Mouse (Mus musculus): ENCODE results near the gene Lsamp. TPM values are rescaled to one million over a fixed set of nuclear protein-coding genes. Genes with fewer than 3 reads are reported as not detected.

Gene Lsamp
- total and polyA plus RNA-seq, 2 experiments from 2014 or later = 0.61 to 0.95 TPM

DNA sequence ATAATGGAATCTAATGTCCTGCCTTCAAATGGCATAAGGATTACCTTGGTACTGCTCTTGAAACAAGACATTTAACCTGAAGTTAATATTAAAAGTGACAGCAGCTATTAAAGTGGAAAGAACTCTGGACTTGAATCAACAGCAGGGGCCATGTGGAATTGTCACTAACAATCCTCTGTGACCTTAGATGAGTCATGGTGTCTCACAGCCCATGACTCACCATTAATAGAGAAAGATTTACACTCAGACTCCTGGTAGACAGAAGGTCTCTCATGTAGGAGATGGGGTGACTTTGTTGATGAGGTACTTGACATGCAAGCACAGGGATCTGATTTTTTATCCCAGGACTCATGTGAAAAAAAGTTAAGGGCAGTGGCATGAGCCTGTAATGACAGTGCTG, 701.4 kb downstream of the Lsamp start:
- Histone ChIP-seq H3K9me3 (replicated peaks; ENCODE audit: control insufficient read depth, low read length) (no peaks in the 10 kb centered on the region), H3K9ac (replicated peaks; ENCODE audit: low read depth, low read length) (no peak overlapping the region), H3K4me2 (ENCODE audit: low read depth, low read length) (no peak overlapping the region), H3K27me3 (ENCODE audit: control insufficient read depth, insufficient read depth, low read length) (no peaks in the 10 kb centered on the region), H3K36me3 (replicated peaks; ENCODE audit: control insufficient read depth, insufficient read depth, low read length) (no peaks in the 10 kb centered on the region), H3K27ac (ENCODE audit: low read depth) (no peak overlapping the region), H3K4me1 (ENCODE audit: control insufficient read depth, insufficient read depth) (no peaks in the 10 kb centered on the region), H3K4me3 (ENCODE audit: low read depth, low read length) (no peak overlapping the region)
- DNase-seq (ENCODE audit: low spot score) (no peak), ATAC-seq (ENCODE audit: insufficient read depth, low read depth) (no peak)
- TF ChIP-seq EP300 (IDR thresholded peaks at IDR 0.05; ENCODE audit: low read depth) = no peak
- no peak for TF ChIP-seq CTCF (IDR thresholded peaks at IDR 0.05; ENCODE audit: low read depth)

DNA sequence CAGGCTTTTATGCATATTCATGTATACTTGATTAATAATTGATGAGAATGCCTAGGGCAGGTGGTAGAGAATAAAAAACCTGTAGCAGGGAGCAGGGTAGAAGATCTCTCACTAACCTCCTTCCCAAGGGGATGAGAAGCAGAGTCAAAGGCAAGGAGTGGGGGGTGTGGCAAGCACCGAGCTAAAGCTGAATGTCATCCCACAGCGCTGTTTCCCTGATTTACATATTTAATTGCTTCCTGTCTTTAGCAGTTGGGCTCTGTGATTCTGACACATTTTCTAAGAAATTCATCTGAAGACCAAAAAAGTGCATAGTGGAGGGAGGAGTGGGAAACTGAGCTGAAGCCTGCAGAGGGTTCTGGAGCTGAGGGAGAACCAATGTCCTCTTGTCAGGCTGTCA, 708.1 kb downstream of the Lsamp start:
- Histone ChIP-seq H3K36me3 (replicated peaks; ENCODE audit: control insufficient read depth, insufficient read depth, low read length) (no peaks in the 10 kb centered on the region), H3K27me3 (ENCODE audit: control insufficient read depth, insufficient read depth, low read length) (no peaks in the 10 kb centered on the region), H3K4me2 (ENCODE audit: low read depth, low read length) (no peak overlapping the region), H3K27ac (ENCODE audit: low read depth) (no peak overlapping the region), H3K4me3 (ENCODE audit: low read depth, low read length) (no peak overlapping the region), H3K9ac (replicated peaks; ENCODE audit: low read depth, low read length) (no peak overlapping the region), H3K4me1 (ENCODE audit: control insufficient read depth, insufficient read depth) (no peaks in the 10 kb centered on the region), H3K9me3 (replicated peaks; ENCODE audit: control insufficient read depth, low read length) (no peaks in the 10 kb centered on the region)
- ATAC-seq (ENCODE audit: insufficient read depth, low read depth) = no peak
- TF ChIP-seq EP300 (IDR thresholded peaks at IDR 0.05; ENCODE audit: low read depth) (no peak), CTCF (IDR thresholded peaks at IDR 0.05; ENCODE audit: low read depth) (no peak)
- WGBS = 25% methylated on average over 2 of the region's 2 CpGs
- DNase-seq (ENCODE audit: low spot score) = no peak

DNA sequence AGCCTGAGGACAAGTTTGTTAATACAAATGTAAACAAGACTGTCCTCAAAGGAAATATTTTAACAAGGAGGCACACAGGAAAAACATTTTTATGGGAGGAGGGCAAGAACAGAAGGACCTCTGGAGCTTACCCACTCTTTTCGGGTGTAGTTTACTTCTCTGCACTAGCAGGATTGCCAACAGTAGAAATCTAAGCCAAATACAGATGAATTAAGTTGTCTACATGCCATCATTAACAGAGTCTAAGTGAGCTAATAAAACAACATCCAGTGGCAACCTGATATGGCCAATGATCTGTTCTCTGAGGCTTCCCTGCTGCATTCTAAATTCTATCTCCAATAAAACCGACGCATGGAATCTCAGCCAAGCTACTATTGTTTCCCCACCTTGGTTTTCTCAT, 713.1 kb downstream of the Lsamp start:
- WGBS = 82% methylated on average over 3 of the region's 3 CpGs
- H3K4me3 ChIP-seq (ENCODE audit: low read depth, low read length) = no peak overlapping the region
- TF ChIP-seq CTCF (IDR thresholded peaks at IDR 0.05; ENCODE audit: low read depth) (no peak), EP300 (IDR thresholded peaks at IDR 0.05; ENCODE audit: low read depth) (no peak)
- no peaks in the 10 kb centered on the region for H3K36me3 ChIP-seq (replicated peaks; ENCODE audit: control insufficient read depth, insufficient read depth, low read length)
- no peaks in the 10 kb centered on the region for H3K27me3 ChIP-seq (ENCODE audit: control insufficient read depth, insufficient read depth, low read length)
- no peak for ATAC-seq (ENCODE audit: insufficient read depth, low read depth)
- H3K27ac ChIP-seq (ENCODE audit: low read depth) = no peak overlapping the region
- no peak overlapping the region for H3K9ac ChIP-seq (replicated peaks; ENCODE audit: low read depth, low read length)
- DNase-seq (ENCODE audit: low spot score) = no peak
- H3K9me3 ChIP-seq (replicated peaks; ENCODE audit: control insufficient read depth, low read length) = no peaks in the 10 kb centered on the region
- H3K4me2 ChIP-seq (ENCODE audit: low read depth, low read length) = no peak overlapping the region
- no peaks in the 10 kb centered on the region for H3K4me1 ChIP-seq (ENCODE audit: control insufficient read depth, insufficient read depth)

DNA sequence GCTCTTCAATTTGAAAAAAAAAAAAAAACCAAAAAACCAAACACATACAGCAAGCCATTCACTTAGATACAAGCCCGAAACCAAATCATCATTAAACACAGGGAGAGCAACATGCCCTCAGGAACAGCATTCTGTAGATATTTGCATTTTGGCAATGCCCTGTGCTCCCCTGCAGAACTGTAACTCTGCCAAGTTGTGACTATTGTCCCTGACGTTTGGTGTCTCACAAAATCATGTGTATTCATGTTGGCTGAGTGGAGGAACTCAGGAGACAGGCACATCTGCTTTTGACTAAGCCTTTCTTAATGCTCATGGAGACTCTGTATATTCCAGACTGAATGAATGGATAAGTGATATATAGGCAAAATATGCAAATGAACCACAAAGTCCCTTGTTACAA, 724.4 kb downstream of the Lsamp start:
- H3K27me3 ChIP-seq (ENCODE audit: control insufficient read depth, insufficient read depth, low read length) = no peaks in the 10 kb centered on the region
- no peak overlapping the region for H3K4me3 ChIP-seq (ENCODE audit: low read depth, low read length)
- no peak overlapping the region for H3K4me2 ChIP-seq (ENCODE audit: low read depth, low read length)
- no peak for ATAC-seq (ENCODE audit: insufficient read depth, low read depth)
- WGBS = 52% methylated on average over 2 of the region's 2 CpGs
- no peak for TF ChIP-seq EP300 (IDR thresholded peaks at IDR 0.05; ENCODE audit: low read depth)
- TF ChIP-seq CTCF (IDR thresholded peaks at IDR 0.05; ENCODE audit: low read depth) = no peak
- DNase-seq (ENCODE audit: low spot score) = no peak
- no peaks in the 10 kb centered on the region for H3K36me3 ChIP-seq (replicated peaks; ENCODE audit: control insufficient read depth, insufficient read depth, low read length)
- no peaks in the 10 kb centered on the region for H3K9me3 ChIP-seq (replicated peaks; ENCODE audit: control insufficient read depth, low read length)
- no peak overlapping the region for H3K9ac ChIP-seq (replicated peaks; ENCODE audit: low read depth, low read length)
- H3K4me1 ChIP-seq (ENCODE audit: control insufficient read depth, insufficient read depth) = no peaks in the 10 kb centered on the region
- H3K27ac ChIP-seq (ENCODE audit: low read depth) = no peak overlapping the region

DNA sequence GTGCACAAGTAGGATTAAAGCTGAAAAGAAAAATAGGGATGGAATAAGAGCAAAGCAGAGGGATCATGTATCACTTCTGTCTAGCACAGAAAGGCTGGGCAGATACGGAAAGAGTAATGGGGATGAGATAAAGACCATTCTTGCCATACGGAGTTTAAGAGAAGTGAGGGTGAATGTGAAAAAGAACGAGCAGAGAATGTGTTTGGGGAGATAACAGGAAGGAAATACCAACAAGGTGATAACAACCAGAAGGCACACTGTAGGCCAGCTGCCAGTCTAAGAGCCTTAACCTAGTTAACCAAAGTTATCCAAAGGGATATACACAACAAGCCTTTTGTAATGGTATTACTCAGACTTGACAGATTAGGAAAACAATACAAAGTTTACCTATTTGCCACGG, 725.4 kb downstream of the Lsamp start:
- Histone ChIP-seq H3K4me2 (ENCODE audit: low read depth, low read length) (no peak overlapping the region), H3K36me3 (replicated peaks; ENCODE audit: control insufficient read depth, insufficient read depth, low read length) (no peaks in the 10 kb centered on the region), H3K4me3 (ENCODE audit: low read depth, low read length) (no peak overlapping the region), H3K27ac (ENCODE audit: low read depth) (no peak overlapping the region), H3K27me3 (ENCODE audit: control insufficient read depth, insufficient read depth, low read length) (no peaks in the 10 kb centered on the region), H3K4me1 (ENCODE audit: control insufficient read depth, insufficient read depth) (no peaks in the 10 kb centered on the region), H3K9me3 (replicated peaks; ENCODE audit: control insufficient read depth, low read length) (no peaks in the 10 kb centered on the region), H3K9ac (replicated peaks; ENCODE audit: low read depth, low read length) (no peak overlapping the region)
- DNase-seq (ENCODE audit: low spot score) = no peak
- no peak for TF ChIP-seq CTCF (IDR thresholded peaks at IDR 0.05; ENCODE audit: low read depth)
- no peak for TF ChIP-seq EP300 (IDR thresholded peaks at IDR 0.05; ENCODE audit: low read depth)
- 19% methylated on average over 4 of the region's 4 CpGs for WGBS
- ATAC-seq (ENCODE audit: insufficient read depth, low read depth) = no peak

DNA sequence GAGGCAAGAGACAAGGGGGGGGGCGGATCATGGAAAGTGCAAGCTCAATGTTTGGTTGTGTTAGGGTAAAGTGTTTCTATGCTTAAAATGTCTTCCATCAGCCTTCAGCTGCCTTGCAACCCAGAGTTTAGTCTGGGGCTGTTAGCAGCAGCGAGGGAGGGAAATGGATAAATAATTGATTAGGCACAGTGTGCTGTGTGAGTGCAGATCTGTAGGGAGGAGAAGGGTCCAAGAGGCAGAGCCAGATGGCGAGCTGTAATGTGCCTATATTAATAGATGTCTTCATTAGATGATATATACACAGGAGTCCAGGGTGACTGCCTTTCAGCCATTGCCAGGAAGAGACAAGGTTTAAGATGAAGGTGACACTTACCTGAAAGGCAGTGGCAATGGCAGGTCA, 725.9 kb downstream of the Lsamp start:
- WGBS = 68% methylated on average over 3 of the region's 3 CpGs
- Histone ChIP-seq H3K27ac (ENCODE audit: low read depth) (no peak overlapping the region), H3K27me3 (ENCODE audit: control insufficient read depth, insufficient read depth, low read length) (no peaks in the 10 kb centered on the region), H3K9ac (replicated peaks; ENCODE audit: low read depth, low read length) (no peak overlapping the region), H3K36me3 (replicated peaks; ENCODE audit: control insufficient read depth, insufficient read depth, low read length) (no peaks in the 10 kb centered on the region), H3K4me3 (ENCODE audit: low read depth, low read length) (no peak overlapping the region), H3K9me3 (replicated peaks; ENCODE audit: control insufficient read depth, low read length) (no peaks in the 10 kb centered on the region), H3K4me1 (ENCODE audit: control insufficient read depth, insufficient read depth) (no peaks in the 10 kb centered on the region), H3K4me2 (ENCODE audit: low read depth, low read length) (no peak overlapping the region)
- no peak for DNase-seq (ENCODE audit: low spot score)
- TF ChIP-seq EP300 (IDR thresholded peaks at IDR 0.05; ENCODE audit: low read depth) (no peak), CTCF (IDR thresholded peaks at IDR 0.05; ENCODE audit: low read depth) (no peak)
- ATAC-seq (ENCODE audit: insufficient read depth, low read depth) = no peak
